Mouse (Mus musculus) layer of hippocampus, adult 6 months (tissue): ENCODE data around the gene Slc38a5. TPM values are rescaled to one million over a fixed set of nuclear protein-coding genes. Genes with fewer than 3 reads are reported as not detected.

Source experiments
- long read RNA-seq, 2 experiments: library from polyadenylated mRNA; unstranded; transcript quantifications; one replicate each; pipeline ENCODE4 v2.0.0; 2019 to 2020
- polyA plus RNA-seq: library from polyadenylated mRNA; unstranded; fragments of <200 nt; fragmentation: Nextera tagmentation; gene quantifications from 2 replicates; pipeline ENCODE4 v1.2.3, GENCODE M21; 2021

Slc38a5 gene
- 2.9 and 6.3 TPM in 2 replicates for polyA plus RNA-seq
- long read RNA-seq, experiment 1, partial matches to known transcripts: 0 of 4 reads
- long read RNA-seq, experiment 1, other reads (novel, unspliced or antisense): 0 of 4 reads
- long read RNA-seq, experiment 2, transcript Slc38a5-201 (16 exons, 1,868 nt): major isoform, 30 of 35 reads
- long read RNA-seq, experiment 2, partial matches to known transcripts: 1 of 35 reads
- long read RNA-seq, experiment 2, other reads (novel, unspliced or antisense): 2 of 35 reads

DNA sequence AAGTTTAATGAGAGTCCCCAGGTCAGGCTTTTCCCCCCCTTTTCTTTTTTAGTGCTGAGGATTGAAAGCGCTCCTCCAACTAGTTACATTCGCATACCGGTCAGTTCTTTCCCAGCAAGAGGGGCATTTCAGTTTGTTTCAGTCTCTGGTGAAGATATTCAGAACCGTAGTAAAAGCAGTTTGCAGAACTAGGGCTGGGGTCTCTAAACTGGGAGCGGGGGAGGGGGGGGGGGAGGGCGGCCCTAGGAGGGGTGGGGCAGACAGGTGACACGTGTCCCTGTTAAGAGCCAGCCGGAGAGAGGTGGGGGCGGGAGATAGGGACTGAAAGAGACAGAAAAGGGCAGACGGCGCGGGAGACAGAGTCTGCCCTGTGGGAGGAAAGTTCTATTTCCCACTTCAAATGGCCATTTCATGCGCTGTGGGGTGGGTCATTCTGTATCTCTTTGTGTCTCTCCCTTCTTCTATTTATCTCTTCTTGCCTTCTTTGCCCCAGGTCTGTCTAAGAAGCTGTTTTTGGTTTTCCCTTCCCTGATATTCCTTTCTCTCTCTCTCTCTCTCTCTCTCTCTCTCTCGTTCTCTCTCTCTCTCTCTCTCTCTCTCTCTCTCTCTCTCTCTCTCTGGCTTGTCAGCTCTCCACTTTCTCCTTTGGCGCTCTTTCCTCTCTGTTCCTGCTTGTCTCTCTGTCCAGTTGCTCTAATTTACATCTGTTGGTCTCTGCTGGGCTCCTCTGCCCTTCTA is at the start of gene Slc38a5:
Gene Slc38a5 (plus strand): TSS at position 51 of the 738 bp plus-strand sequence.

GRCm38 (mm10) chrX:8252334-8253285 is 18.3 kb upstream of the Slc38a5 start, which contains the start of gene Ftsj1:
Ftsj1 (minus strand) TSS chrX:8252406.

GRCm38 (mm10) chrX:8327124-8327523 is 56.2 kb downstream of the Slc38a5 start, which contains the start of gene Ssxb10:
Ssxb10 (plus strand) TSS chrX:8327424.

Other genes starting within 250 kb of the Slc38a5 start
- 8.3 and 8.7 TPM in 2 replicates for gene Suv39h1, start 196.4 kb upstream of the Slc38a5 start, polyA plus RNA-seq
- gene Was, start 180.6 kb upstream of the Slc38a5 start, polyA plus RNA-seq: 0.23 and 0.29 TPM in 2 replicates
- 18.4 and 21.3 TPM in 2 replicates for gene Wdr13, start 138.2 kb upstream of the Slc38a5 start, polyA plus RNA-seq
- 146 and 150 TPM in 2 replicates for gene Rbm3, start 125.3 kb upstream of the Slc38a5 start, polyA plus RNA-seq
- gene Tbc1d25, start 95.0 kb upstream of the Slc38a5 start, polyA plus RNA-seq: 9.3 and 13.0 TPM in 2 replicates
- gene Ebp, start 77.6 kb upstream of the Slc38a5 start, polyA plus RNA-seq: 21.4 and 24.5 TPM in 2 replicates
- gene Porcn, start 64.6 kb upstream of the Slc38a5 start, polyA plus RNA-seq: 67.0 and 87.1 TPM in 2 replicates
- gene Ftsj1, start 18.7 kb upstream of the Slc38a5 start, polyA plus RNA-seq: 29.7 and 33.4 TPM in 2 replicates
- not detected in 2 replicates for gene Ssxb10, start 56.3 kb downstream of the Slc38a5 start, polyA plus RNA-seq
- gene Ssxb9, start 95.8 kb downstream of the Slc38a5 start, polyA plus RNA-seq: not detected in 2 replicates
- not detected in 2 replicates for gene Ssxb1, start 142.2 kb downstream of the Slc38a5 start, polyA plus RNA-seq
- gene Ssxb2, start 190.6 kb downstream of the Slc38a5 start, polyA plus RNA-seq: not detected in 2 replicates